Mouse (Mus musculus): ENCODE data around the gene Tbx4.

The Tbx4 gene

GRCm38 (mm10) chr11:85910133-85910532 is 23.9 kb downstream of the Tbx4 start:
- no peak for DNase-seq

- DNase-seq: no peak
Observed at GRCm38 (mm10) chr11:85913506-85913905, 27.3 kb downstream of the Tbx4 start.

GRCm38 (mm10) chr11:85917091-85917992 is 31.1 kb downstream of the Tbx4 start:
- no peak for DNase-seq

GRCm38 (mm10) chr11:85917993-85918325 is 31.7 kb downstream of the Tbx4 start:
- DNase-seq: no peak

GRCm38 (mm10) chr11:85918388-85918940 is 32.2 kb downstream of the Tbx4 start:
- DNase-seq: no peak

- no peak for DNase-seq
Observed at GRCm38 (mm10) chr11:85925294-85925743, 39.1 kb downstream of the Tbx4 start.

GRCm38 (mm10) chr11:85926287-85926764 is 40.1 kb downstream of the Tbx4 start:
- no peak for DNase-seq

- DNase-seq: no peak
Observed at GRCm38 (mm10) chr11:85928106-85928505, 41.9 kb downstream of the Tbx4 start.

- DNase-seq: no peak
Observed at GRCm38 (mm10) chr11:85929651-85930050, 43.4 kb downstream of the Tbx4 start.

GRCm38 (mm10) chr11:85941785-85942570 is 55.8 kb downstream of the Tbx4 start:
- DNase-seq: no peak

GRCm38 (mm10) chr11:85948765-85949164 is 62.5 kb downstream of the Tbx4 start:
- DNase-seq: no peak

- DNase-seq: no peak
Observed at GRCm38 (mm10) chr11:85949749-85950148, 63.5 kb downstream of the Tbx4 start.

- no peak for DNase-seq
Observed at GRCm38 (mm10) chr11:85952538-85952937, 66.3 kb downstream of the Tbx4 start.

GRCm38 (mm10) chr11:85955611-85956010 is 69.4 kb downstream of the Tbx4 start:
- DNase-seq: no peak

- DNase-seq: no peak
Observed at GRCm38 (mm10) chr11:85956422-85956821, 70.2 kb downstream of the Tbx4 start.

- no peak for DNase-seq
Observed at GRCm38 (mm10) chr11:85956950-85957778, 70.9 kb downstream of the Tbx4 start.

- DNase-seq: no peak
Observed at GRCm38 (mm10) chr11:85959837-85960236, 73.6 kb downstream of the Tbx4 start.

- DNase-seq: no peak
Observed at GRCm38 (mm10) chr11:85960273-85960672, 74.1 kb downstream of the Tbx4 start.

GRCm38 (mm10) chr11:85961498-85961897 is 75.3 kb downstream of the Tbx4 start:
- DNase-seq: no peak

All from thymus, postnatal 4 days (tissue).